Mouse (Mus musculus): ENCODE data around the gene Zic1.

The Zic1 gene

DNA sequence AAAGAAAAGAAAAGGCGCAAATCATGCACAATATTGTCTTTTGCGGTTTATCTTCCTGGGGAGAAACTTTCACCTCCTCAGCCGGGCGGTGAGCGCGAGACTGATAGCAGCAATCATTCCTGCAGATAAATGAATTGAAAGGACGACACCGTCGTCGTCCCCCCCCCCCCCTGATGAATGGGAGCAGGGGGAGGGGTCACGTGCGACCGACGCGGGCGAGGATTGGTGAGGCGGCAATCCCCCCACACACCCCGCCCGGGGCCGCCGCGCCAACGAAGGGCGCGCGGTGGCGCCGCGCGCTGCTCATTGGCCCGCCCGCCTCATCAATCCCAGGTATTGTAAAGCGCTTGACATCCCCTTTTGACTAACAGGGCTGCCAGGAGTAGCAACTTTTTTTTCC lies at the start of gene Zic1:
Gene Zic1 (minus strand): TSS at position 147 of the 400 bp plus-strand sequence.
- in situ Hi-C loops (cut with MboI, MseI), result loop anchor here (25.0 kb wide), 1 partner anchor 1453 kb away; the partner anchor contains the start of gene Rasgrf1

DNA sequence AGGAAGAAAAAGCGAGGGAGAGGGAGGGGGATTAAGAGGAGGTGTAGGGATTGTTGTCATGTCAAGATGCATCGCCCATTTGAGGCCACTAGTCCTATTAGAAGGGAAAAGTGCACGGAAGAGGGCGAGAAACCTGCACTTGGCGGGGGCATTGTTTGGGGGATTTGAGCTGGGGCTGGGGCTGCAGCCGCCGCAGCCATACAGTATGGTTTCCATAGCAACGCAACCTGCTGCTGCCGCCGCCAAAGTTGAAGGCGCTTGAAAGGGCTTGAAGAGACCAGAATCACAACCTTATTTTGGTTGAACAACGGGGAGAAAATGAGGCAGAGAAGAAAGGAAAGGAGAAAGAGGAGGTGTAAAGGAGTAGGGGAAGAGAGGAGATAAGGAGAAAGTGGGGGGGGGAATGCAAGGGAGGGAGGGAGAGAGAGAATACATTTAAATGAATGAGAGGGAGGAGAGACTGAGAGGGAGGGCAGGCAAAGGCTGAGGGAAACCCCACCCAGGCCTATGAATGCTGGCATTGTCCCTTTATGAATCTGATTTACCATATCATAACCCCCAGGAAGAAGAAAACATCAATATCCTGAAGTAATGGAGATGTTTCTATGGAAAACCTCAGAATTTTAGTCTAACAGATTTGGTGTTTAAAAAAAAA lies 48.5 kb upstream of the Zic1 start:
- in situ Hi-C loops (cut with MboI, MseI), result no loop called here

DNA sequence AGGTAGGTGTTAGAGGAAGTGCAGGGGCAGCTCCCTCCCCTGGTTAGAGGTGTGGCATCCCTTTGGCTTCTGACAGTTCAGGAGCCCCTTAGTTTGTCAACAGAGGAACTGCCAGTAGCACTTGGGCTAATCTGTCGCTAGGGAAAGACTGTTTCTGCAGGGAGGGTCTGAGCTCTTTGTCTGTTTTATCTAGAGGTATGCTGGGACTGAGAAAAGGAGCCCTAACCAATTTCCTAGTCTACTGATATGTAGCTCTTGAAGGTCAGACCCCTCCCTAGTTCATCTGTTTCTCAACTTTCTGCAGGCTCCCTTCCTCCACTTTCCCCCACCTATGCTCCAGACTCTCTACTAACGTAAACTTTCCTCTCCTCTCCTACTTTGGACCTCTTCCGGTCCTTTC lies 44.2 kb upstream of the Zic1 start:
- in situ Hi-C loops (cut with MboI, MseI), result loop anchor here (5.0 kb wide), 1 partner anchor 47 kb away; the partner anchor contains the start of gene Zic4

DNA sequence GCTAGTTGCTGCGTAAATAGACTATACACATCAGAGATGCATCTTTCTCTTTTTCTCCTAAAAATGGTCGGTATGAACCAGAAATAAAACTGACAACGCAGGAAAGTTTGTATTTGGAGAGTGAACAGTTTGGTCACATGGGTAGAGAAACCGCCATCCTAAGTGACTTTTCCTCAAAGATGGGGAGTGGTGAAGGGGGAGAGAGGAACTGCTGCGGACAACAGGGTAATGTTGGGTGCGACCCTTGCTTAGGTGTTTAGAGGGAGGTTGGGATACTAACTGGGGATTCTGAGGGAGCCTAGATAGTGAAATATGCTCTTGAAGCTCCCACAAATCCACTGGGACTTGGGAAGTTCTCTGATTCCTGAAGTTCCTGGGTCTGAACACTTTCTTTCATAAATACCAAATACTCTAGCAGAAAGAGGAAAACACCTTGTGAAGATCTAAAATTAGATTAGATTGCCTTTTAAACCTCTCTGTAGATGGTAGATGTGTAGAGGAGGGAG lies 40.7 kb upstream of the Zic1 start:
- in situ Hi-C loops (cut with MboI, MseI), result loop anchor here (5.0 kb wide), 1 partner anchor 44 kb away; the partner anchor contains the start of gene Zic4

DNA sequence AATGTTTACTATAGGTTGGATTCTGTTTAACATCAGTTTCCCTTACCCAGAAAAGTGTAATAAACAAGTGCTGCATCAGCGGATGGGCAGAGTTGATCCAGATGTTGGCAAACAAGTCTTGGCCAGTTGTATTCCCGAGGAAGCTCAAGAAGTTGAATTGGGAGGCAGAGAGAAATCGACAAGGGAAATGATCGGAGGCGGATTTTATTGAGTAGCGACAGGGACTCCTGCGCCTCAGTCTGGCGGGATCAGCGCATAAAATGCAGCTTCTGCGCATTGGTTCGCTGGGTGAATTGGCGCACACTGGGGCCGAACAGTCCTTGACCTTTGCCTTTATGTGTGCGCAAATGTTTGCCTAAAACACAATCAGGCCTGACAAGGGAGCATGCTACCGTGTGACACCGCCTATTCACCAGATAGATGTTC lies 40.2 kb upstream of the Zic1 start:
- in situ Hi-C loops (cut with MboI, MseI), result loop anchor here (5.0 kb wide), 1 partner anchor 43 kb away; the partner anchor contains the start of gene Zic4

DNA sequence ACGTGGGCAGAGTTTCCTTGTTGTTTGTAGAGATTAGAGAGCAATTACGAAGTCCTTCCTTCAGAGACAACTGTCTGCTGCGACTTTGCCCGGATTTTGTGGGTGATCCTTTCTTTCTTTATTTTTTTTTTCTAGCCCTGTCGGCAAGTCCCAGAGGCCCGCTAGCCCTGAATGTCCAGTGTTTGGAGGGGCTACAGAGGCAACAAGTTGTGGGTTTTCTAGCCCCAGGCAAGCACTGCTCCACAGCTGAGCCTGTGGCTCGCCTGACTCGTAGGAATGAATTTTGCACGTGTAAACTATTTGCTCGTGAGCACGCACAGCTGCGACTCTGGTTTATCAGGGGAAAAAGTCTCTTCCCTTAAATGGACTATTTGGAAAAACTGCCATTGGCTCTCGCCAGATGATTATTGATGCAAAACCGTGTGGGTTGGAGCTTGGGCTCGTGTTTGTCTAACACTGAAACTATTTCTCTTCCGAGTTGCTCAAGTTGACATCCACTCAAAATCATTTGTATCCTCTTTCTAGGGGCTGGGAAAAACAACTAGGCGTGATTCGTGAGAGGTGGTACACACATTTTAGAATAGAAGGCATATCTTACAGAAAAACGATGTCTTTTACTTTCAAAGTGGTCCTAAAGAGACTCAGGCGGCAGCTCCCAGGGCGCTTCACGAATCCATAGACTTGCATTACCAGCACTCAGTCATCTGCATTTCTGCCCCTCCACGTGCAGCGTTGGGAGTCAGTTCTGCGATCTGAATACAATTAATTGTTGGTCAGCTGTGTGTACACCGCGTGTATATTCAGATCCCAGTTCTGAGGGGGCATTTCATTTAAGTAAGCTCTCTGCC lies 39.5 kb upstream of the Zic1 start:
- in situ Hi-C loops (cut with MboI, MseI), result loop anchor here (5.0 kb wide), 1 partner anchor 43 kb away; the partner anchor contains the start of gene Zic4

DNA sequence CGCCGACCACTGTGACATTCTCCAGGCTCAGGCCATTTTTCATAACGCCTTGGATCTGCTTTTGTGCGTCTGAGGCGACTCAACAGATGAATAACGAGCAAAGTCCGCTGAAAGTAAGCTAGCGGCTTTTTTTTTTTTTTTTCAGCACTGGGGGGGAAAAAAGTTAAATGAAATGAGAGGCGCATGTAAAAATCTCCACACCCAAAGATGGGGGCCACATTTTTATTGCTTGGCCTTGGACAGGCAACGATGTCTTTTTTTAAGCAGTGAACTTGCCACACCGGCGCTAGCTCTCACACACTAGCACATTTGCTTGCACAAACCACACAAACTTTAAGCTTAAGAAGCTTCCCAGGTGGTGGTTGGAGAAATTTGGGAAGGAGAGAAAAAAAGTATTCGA lies 38.6 kb upstream of the Zic1 start:
- in situ Hi-C loops (cut with MboI, MseI), result no loop called here

DNA sequence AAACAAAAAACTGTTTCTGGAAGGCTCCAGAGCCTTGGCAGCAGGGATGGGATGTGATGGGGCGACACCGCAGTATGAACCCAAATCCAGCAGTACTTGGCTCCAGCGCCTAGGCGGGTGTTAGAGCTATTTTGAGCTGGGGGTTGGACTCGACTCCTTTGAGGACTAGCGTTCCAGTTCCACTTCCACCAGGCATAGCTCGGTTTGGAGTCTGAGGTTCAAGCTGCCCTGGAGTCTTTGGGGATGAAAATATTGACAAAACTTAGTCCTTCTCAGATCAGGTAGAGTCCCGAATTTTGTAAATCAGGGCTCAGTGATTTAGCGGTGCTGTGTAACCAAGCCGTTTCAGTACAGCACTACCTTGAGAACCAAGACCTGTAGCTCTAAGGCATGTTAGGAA lies 35.9 kb upstream of the Zic1 start:
- in situ Hi-C loops (cut with MboI, MseI), result no loop called here

DNA sequence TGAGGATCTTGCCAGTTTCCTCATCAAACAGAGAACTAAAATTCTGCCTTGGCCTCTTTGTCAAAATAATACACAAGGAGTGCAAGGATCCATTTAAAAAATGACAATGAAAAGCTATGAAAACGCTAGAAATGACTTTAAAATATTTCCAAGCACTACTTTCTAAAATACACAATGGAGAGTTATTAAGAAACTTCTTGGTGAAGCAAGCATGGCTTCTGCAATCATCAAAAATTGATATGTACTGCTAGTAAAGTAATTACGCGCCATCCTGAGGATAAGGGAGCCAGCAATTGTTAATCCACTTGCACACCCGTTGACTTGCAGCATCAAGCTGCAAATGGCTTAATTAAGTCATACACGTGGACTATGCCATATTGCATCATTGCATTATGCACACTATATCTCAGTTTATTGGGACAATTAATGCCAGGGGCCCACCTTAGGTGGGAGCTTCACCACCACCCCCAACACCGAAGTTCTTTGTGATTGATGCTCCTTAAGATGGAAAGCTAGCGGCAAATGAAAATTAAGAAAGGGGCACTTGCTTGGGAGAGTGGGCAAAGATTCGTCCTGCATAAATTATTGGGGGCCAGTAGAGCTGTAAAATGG lies 35.0 kb upstream of the Zic1 start:
- in situ Hi-C loops (cut with MboI, MseI), result no loop called here

DNA sequence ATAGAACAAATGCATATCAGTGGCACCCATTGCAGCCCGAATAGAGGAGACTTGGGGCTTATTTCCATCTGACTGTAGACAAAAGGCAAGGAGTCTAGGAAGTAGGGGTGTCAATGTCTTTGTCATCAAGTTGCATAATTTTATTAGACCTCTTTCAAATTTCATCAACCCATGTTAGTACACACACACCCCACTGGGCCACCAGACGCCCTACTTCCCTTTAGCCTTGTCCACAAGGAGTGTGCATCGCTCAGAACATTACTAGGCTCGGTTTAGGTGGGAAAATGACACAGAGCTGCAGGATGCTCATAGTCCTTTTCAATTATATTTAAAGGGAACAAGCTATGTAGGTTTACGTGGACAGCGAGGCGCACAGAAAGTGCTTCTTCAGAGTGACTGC lies 34.4 kb upstream of the Zic1 start:
- in situ Hi-C loops (cut with MboI, MseI), result no loop called here

DNA sequence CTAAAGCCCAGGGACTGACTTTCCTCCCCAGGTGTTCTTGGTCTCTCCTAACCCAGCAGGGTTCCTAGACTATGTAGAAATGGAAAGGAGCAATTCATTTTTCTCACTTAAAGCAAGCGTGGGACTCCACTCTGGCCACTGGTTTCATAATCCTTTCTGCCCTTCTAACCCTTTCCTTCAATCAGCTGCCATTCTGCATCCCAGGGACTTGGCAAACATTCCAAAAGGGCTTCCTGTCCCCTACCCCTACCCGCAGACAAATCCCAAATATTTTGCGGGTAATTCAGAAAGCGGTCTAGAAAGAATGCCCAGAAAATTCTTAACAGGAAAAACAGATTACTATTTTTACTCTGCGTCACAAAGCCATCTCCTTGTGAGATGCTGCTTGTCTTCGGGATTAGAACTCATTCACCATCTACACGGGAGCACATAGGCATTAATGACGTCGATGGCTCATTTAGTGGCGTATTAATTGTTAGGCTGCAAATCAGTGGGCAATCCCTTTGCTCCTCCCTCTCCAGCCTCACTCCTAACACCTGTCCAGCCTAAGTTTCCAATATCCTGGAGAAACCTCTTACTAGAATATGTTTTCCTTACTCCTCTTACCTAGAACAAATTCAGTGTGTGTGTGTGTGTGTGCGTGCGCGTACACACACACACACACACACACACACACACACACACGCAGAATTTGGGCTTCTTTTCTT lies 29.6 kb upstream of the Zic1 start:
- in situ Hi-C loops (cut with MboI, MseI), result no loop called here

DNA sequence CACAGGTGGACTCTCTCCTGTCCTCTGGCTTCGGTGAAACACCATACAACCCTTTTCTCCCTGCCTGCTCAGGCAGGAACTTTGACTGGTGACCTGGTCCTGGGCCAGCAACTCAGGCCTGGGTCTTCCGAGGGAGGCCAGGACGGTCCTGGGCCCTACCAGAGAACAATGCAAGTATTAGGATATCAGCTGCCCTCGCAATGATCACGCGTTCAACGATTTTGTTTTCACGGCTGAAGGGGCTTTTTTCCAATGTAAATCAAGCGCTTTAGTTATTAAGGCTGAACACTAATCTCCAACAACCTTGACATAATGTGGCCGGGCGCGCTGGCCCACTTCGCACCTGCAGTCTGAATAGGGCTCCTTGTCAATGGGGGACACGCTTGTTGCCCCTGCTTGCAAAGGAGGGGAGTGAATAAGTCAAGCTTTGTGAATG lies 28.6 kb upstream of the Zic1 start:
- in situ Hi-C loops (cut with MboI, MseI), result no loop called here

DNA sequence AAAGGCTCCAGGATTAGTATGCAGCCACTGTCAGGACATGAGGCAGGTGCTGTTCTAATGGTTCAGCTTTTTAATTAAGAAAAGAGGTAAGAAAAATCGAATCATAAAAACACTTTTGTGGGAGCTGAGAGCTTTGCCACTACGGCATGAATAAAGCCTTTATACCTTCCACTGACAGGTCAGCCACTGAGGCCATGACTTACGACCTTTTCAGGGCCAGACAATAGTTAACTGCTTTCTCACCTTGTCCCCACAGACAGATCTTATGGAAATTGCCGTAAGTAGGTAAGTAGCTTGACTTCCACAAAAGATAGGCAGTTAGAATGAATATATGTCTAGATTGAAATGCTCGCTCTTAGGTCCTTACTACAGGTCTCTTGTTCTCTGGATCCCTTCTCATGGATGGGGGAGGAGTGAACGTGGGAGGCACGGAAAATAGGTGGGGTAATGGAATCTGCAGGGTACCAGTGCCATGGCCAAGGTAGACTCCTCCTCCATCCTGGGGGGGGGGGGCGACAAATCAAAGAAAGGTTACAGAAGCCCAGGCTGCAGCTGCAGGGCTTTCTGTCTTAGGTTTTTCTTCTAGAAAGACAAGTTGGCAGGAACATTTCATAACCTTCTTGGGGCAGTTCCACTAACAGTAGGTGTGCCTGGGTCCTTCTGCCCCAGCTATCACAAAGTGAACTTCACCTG lies 27.9 kb upstream of the Zic1 start:
- in situ Hi-C loops (cut with MboI, MseI), result no loop called here

DNA sequence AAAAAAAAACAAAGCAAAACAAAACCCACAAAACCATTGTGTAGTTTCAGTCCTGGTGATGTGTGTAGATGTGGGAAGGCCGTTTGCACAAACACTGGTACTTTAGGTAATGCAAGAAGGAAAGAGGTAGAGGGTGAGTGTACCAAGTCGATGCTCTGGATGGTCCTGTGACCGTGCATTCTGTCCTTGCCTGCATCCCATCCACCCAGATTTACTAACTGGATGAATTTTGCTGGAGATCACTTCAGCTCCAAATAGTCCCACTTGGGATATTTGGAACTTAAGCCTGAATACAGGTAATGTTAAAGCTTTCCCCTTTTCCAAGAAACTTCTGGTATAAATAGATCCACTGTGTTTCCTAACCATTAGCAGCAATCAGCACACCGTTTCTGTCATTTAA lies 22.6 kb upstream of the Zic1 start:
- in situ Hi-C loops (cut with MboI, MseI), result no loop called here

DNA sequence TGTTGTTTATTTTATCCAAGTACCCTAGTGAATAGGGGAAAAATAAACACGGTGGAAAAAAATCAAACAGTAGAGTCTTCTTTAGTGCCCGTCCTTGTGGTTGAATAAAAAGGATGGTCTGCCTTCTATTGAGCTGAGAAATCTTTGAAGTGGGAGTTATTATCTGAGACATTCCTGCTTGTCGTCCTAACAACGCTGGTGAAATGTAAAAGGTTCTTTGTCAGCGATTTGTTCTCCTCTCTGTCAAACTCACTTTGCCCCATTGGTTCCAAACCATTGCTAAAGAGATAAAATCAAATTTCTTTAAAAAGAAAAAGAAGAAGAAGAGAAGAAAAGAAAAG lies 22.1 kb upstream of the Zic1 start:
- in situ Hi-C loops (cut with MboI, MseI), result no loop called here

DNA sequence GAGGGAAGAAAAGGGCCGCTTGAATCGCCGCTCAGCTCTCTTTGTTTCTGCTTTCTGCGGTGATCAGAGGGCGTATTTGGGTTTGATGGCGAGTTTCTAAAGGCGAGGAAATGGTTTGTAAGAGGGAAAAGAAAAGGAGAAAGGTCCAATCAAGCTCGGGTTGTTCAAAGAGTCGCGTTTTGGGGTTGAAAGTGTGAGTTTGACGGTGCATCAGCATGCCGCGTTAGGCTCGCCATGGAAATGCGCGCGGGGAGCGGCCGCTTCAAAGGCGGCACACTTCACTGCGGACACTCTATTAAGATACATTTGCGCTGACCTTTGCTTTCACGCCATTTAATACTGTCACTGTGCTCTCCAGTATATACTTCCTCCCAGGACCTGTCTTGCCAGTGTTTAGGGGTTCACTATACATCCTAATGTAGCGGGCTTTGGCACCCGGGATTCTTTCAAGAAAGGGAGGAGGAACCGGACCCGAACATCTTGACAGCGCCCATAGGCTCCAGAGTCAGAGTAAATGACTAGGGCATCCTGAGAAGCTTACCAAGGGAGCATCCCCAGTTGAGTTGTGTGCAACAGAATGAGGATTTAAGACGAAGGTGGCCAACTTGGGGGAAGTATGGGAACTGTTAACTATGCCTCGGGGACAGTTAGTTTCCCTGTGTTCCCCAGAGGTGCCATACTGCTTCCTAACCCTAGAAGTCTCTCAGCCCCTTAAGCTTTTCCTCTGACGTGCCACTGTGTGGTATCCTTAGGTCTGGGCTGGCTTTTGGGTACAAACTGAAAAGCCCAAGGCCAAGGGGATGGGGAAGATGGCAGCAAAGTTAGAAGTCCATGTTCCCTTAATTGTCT lies 21.5 kb upstream of the Zic1 start:
- in situ Hi-C loops (cut with MboI, MseI), result no loop called here

DNA sequence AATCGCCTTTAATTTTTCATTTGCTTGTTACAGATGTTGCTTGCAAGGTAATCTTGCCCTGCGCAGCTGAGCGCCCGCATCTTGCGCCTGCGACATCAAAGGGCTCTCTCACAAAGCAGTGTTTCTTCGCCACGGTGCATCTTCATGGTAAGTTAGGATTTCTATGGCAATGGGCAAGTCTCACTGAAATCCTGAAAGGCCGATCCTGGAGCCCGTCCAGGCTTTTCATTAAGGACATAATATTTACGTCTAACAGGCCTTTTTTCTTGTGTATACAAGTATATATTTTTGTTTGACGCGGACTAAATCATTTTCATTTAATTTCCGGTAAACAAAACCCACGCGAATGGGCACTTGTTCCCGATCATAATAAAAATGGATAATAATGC lies 20.9 kb upstream of the Zic1 start:
- in situ Hi-C loops (cut with MboI, MseI), result no loop called here

DNA sequence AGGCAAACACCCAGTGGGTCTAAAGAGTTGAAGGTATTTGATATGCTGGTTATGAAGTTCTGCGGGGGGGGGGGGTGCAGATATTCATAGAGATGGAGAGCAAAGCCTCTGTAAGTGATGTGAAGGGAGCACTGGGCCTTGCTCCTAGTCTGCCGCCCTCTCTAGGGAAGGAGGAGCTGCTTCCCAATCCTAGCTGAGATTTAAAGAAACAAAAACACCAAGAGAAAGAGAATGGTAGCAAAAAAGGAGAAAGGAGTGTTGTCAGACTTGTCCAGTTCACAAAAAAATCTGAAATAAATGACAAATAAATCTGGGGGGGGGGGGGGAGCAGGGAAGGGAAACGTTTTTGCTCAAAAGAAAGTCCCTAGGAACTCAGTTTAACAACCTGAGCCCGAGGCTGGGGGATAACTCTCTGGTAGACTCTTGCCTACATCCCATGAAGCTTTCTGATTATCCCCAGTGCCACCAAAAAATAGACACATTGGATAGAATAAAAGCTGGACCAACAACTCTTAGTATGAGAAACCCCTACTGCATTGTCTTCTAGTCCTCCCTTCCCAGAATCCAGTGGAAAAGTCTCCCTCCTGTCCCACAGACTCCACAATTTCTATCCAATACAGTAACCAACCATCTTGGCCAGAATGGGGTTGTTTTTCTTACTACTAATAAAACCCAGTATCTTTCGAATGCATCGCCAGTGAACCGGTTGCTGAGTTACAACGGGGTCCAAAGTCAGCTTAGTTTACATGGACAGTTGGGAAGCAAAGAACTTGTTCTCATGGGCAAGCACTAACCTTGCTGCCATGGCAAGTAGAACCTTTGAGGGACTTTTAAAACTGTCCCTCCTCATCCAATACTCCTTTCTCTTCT lies 20.2 kb upstream of the Zic1 start:
- in situ Hi-C loops (cut with MboI, MseI), result no loop called here
